Mouse (Mus musculus): ENCODE results near the gene Rpl34.

Rpl34 gene

GRCm38 (mm10) chr3:130681226-130681625 lies 49.0 kb downstream of the Rpl34 start:
- in situ Hi-C loops (cut with MboI; ENCODE audit: unreplicated experiment in 2 of 2), result loop anchor here (25.0 kb wide), 3 partner anchors 769 to 2006 kb away; partner anchors contain the start of genes Aimp1 (in 1 of the 2), Casp6 (in 1 of the 2) and Tbck (in 1 of the 2)

GRCm38 (mm10) chr3:130677671-130678460 lies 52.3 kb downstream of the Rpl34 start:
- in situ Hi-C loops (cut with MboI; ENCODE audit: unreplicated experiment in 2 of 2), result loop anchor here (25.0 kb wide), 3 partner anchors 766 to 2009 kb away; partner anchors contain the start of genes Aimp1 (in 1 of the 2), Casp6 (in 1 of the 2) and Tbck (in 1 of the 2)

Measured in v-Abl transformed pro-B cells (cell line).